Mouse (Mus musculus): ENCODE measurements around the gene Gm11037. TPM values are rescaled to one million over a fixed set of nuclear protein-coding genes. Genes with fewer than 3 reads are reported as not detected.

The Gm11037 gene
- not detected for polyA plus RNA-seq (2014; fragmentation: Illumina TruSeq; extraction: RNeasy Lipid Tissue Mini Kit (QIAGEN cat#74804); ENCODE audit: low replicate concordance)

GRCm38 (mm10) chr2:131132930-131133547, at the start of gene Gm11037:
TSS of gene Gm11037 (plus strand) at chr2:131133497.

GRCm38 (mm10) chr2:131086667-131087390, 46.5 kb upstream of the Gm11037 start, which contains the start of gene Siglec1:
TSS of gene Siglec1 (minus strand) at chr2:131086765.

GRCm38 (mm10) chr2:131127161-131127730, 6.1 kb upstream of the Gm11037 start, which contains the start of gene Hspa12b:
TSS of gene Hspa12b (plus strand) at chr2:131127280.

GRCm38 (mm10) chr2:131159938-131160581, 26.8 kb downstream of the Gm11037 start, which contains the start of gene 1700037H04Rik:
TSS of gene 1700037H04Rik (minus strand) at chr2:131160081.

GRCm38 (mm10) chr2:131179990-131180587, 46.8 kb downstream of the Gm11037 start, which contains the start of gene Cenpb:
TSS of gene Cenpb (minus strand) at chr2:131180067.

Other genes starting within 250 kb of the Gm11037 start
- 20.3 TPM for gene 4930402H24Rik, start 227.1 kb upstream of the Gm11037 start, polyA plus RNA-seq (2014; fragmentation: Illumina TruSeq; extraction: RNeasy Lipid Tissue Mini Kit (QIAGEN cat#74804); ENCODE audit: low replicate concordance)
- gene Atrn, start 227.0 kb upstream of the Gm11037 start, polyA plus RNA-seq (2014; fragmentation: Illumina TruSeq; extraction: RNeasy Lipid Tissue Mini Kit (QIAGEN cat#74804); ENCODE audit: low replicate concordance) = 19.0 TPM
- gene Gfra4, start 90.4 kb upstream of the Gm11037 start, polyA plus RNA-seq (2014; fragmentation: Illumina TruSeq; extraction: RNeasy Lipid Tissue Mini Kit (QIAGEN cat#74804); ENCODE audit: low replicate concordance) = not detected
- gene Adam33, start 69.7 kb upstream of the Gm11037 start, polyA plus RNA-seq (2014; fragmentation: Illumina TruSeq; extraction: RNeasy Lipid Tissue Mini Kit (QIAGEN cat#74804); ENCODE audit: low replicate concordance) = 0.41 TPM
- 0.30 TPM for gene Siglec1, start 46.7 kb upstream of the Gm11037 start, polyA plus RNA-seq (2014; fragmentation: Illumina TruSeq; extraction: RNeasy Lipid Tissue Mini Kit (QIAGEN cat#74804); ENCODE audit: low replicate concordance)
- 0.30 TPM for gene Hspa12b, start 6.2 kb upstream of the Gm11037 start, polyA plus RNA-seq (2014; fragmentation: Illumina TruSeq; extraction: RNeasy Lipid Tissue Mini Kit (QIAGEN cat#74804); ENCODE audit: low replicate concordance)
- gene 1700037H04Rik, start 26.6 kb downstream of the Gm11037 start, polyA plus RNA-seq (2014; fragmentation: Illumina TruSeq; extraction: RNeasy Lipid Tissue Mini Kit (QIAGEN cat#74804); ENCODE audit: low replicate concordance) = 0.93 TPM
- 6.3 TPM for gene Cenpb, start 46.6 kb downstream of the Gm11037 start, polyA plus RNA-seq (2014; fragmentation: Illumina TruSeq; extraction: RNeasy Lipid Tissue Mini Kit (QIAGEN cat#74804); ENCODE audit: low replicate concordance)
- gene Cdc25b, start 53.5 kb downstream of the Gm11037 start, polyA plus RNA-seq (2014; fragmentation: Illumina TruSeq; extraction: RNeasy Lipid Tissue Mini Kit (QIAGEN cat#74804); ENCODE audit: low replicate concordance) = 3.2 TPM
- 1.1 TPM for gene Spef1, start 53.8 kb downstream of the Gm11037 start, polyA plus RNA-seq (2014; fragmentation: Illumina TruSeq; extraction: RNeasy Lipid Tissue Mini Kit (QIAGEN cat#74804); ENCODE audit: low replicate concordance)
- 4.5 TPM for gene Ap5s1, start 73.6 kb downstream of the Gm11037 start, polyA plus RNA-seq (2014; fragmentation: Illumina TruSeq; extraction: RNeasy Lipid Tissue Mini Kit (QIAGEN cat#74804); ENCODE audit: low replicate concordance)
- gene Mavs, start 100.6 kb downstream of the Gm11037 start, polyA plus RNA-seq (2014; fragmentation: Illumina TruSeq; extraction: RNeasy Lipid Tissue Mini Kit (QIAGEN cat#74804); ENCODE audit: low replicate concordance) = 7.1 TPM
- 58.1 TPM for gene Pank2, start 129.0 kb downstream of the Gm11037 start, polyA plus RNA-seq (2014; fragmentation: Illumina TruSeq; extraction: RNeasy Lipid Tissue Mini Kit (QIAGEN cat#74804); ENCODE audit: low replicate concordance)
- gene Rnf24, start 219.4 kb downstream of the Gm11037 start, polyA plus RNA-seq (2014; fragmentation: Illumina TruSeq; extraction: RNeasy Lipid Tissue Mini Kit (QIAGEN cat#74804); ENCODE audit: low replicate concordance) = 6.3 TPM

Data from small intestine, adult 10 weeks (tissue).